Mouse (Mus musculus): ENCODE measurements at regions not wholly inside any gene's neighbourhood (a gene's known extent, or its start where the extent isn't known, plus 50 kb on each side); places are given as distances from the start of the nearest gene placed in this dataset.

DNA sequence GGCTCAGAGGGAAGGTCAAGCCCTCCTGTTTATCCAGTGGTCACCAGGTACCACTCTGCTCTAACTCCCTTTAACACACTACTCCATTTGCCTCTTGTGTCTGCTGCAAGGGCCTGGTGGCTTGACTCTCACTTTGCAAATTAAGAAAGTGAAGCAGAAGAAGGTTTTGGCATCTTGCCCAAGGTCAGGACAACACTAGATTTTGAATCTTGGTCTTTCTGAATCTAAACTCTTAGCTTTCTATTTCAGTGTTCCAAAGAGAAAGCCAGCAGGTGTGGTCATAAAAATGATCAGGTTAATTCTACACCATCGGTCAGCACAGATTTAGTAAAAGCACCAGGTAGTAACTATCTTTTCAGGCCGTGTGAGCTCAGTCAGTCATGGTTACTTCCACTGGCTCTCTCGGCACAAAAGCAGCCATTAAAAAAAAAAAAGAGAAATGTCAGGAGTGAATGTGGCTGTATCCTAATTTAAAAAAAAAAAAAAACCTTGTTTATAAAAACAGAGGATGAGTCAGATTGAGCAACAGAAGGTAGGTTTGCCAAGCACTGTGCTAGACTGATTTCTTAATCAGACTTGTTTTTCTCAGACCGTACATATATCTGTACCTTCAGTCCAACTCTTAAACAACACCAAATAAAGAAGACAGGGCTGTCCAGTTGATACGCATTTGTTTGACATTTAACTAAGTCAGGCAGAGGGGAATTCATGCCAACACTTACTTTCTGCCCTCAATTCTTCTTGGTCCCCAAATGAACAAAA is 403.6 kb upstream of the Rgma start:
- H3K4me1 ChIP-seq (ENCODE audit: control insufficient read depth, insufficient read depth, low read length): no peaks in the 10 kb centered on the region
- H3K4me3 ChIP-seq (ENCODE audit: insufficient read depth, low read length): no peak overlapping the region
- H3K27ac ChIP-seq (ENCODE audit: insufficient read depth, low read depth, low read length): no peak overlapping the region
- TF ChIP-seq POLR2A (IDR thresholded peaks at IDR 0.05; ENCODE audit: borderline replicate concordance, low read depth, low read length) (no peak), CTCF (IDR thresholded peaks at IDR 0.05; ENCODE audit: low read depth, low read length) (no peak)

DNA sequence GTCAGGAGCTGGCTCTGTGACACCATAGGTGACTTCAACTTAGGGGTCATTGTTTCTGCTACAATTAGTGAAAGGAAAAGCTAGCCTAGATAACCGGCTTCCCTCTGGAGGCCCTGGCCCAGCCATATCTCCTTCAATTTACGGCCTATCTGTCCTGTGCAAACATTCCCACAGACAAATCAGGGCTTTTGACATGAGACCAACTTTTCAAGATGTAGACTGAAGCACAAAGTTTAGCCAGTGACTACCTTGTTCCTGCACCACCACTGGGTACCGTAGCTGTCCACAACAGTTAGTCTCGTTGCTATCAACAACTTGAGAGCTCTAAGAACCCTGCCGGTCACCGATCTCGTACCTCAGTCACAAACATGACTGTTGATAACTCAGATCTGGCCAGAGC is 402.9 kb upstream of the Rgma start:
- no peak overlapping the region for H3K4me3 ChIP-seq (ENCODE audit: insufficient read depth, low read length)
- no peak overlapping the region for H3K27ac ChIP-seq (ENCODE audit: insufficient read depth, low read depth, low read length)
- TF ChIP-seq POLR2A (IDR thresholded peaks at IDR 0.05; ENCODE audit: borderline replicate concordance, low read depth, low read length) (no peak), CTCF (IDR thresholded peaks at IDR 0.05; ENCODE audit: low read depth, low read length) (no peak)
- no peaks in the 10 kb centered on the region for H3K4me1 ChIP-seq (ENCODE audit: control insufficient read depth, insufficient read depth, low read length)

DNA sequence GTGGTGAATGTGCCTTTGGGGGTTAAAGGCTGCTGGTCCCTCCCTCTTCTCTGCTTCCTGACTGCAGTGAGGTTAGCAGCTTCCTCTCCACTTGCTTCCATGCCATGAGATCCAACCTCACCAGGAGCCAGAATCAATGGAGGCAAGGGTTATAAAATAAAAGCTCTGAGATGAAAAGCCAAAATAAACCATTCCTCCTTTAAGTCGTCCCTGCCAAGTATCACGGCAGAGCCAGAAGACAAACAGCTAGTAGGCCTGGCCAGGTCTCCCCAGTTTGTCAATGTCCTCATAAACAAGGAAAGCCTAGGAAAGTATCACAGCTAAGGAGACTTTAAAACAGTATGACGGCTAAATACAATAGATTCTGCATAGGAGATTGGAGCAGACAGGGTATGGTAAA is 401.5 kb upstream of the Rgma start:
- TF ChIP-seq CTCF (IDR thresholded peaks at IDR 0.05; ENCODE audit: low read depth, low read length): no peak
- no peak for TF ChIP-seq POLR2A (IDR thresholded peaks at IDR 0.05; ENCODE audit: borderline replicate concordance, low read depth, low read length)
- Histone ChIP-seq H3K4me1 (ENCODE audit: control insufficient read depth, insufficient read depth, low read length) (no peaks in the 10 kb centered on the region), H3K4me3 (ENCODE audit: insufficient read depth, low read length) (no peak overlapping the region), H3K27ac (ENCODE audit: insufficient read depth, low read depth, low read length) (no peak overlapping the region)

DNA sequence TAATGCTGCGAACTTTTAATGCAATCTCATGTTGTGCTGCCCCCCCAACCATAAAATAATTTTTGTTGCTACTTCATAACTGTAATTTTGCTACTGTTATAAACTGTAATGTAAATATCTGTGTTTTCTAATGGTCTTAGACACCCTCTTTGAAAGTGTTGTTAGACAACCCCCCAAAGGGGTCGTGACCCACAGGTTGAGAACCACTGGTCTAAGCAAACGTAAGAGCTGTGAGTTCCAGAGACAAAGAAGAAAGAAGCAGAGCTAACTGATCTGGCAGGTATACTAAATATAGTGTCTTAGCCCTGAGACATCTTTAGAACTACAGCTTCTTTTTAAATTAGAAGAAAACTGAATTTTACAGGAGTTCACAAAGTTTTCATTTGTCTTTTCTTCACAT is 400.9 kb upstream of the Rgma start:
- Histone ChIP-seq H3K4me3 (ENCODE audit: insufficient read depth, low read length) (no peak overlapping the region), H3K4me1 (ENCODE audit: control insufficient read depth, insufficient read depth, low read length) (no peaks in the 10 kb centered on the region), H3K27ac (ENCODE audit: insufficient read depth, low read depth, low read length) (no peak overlapping the region)
- TF ChIP-seq POLR2A (IDR thresholded peaks at IDR 0.05; ENCODE audit: borderline replicate concordance, low read depth, low read length) (no peak), CTCF (IDR thresholded peaks at IDR 0.05; ENCODE audit: low read depth, low read length) (no peak)

DNA sequence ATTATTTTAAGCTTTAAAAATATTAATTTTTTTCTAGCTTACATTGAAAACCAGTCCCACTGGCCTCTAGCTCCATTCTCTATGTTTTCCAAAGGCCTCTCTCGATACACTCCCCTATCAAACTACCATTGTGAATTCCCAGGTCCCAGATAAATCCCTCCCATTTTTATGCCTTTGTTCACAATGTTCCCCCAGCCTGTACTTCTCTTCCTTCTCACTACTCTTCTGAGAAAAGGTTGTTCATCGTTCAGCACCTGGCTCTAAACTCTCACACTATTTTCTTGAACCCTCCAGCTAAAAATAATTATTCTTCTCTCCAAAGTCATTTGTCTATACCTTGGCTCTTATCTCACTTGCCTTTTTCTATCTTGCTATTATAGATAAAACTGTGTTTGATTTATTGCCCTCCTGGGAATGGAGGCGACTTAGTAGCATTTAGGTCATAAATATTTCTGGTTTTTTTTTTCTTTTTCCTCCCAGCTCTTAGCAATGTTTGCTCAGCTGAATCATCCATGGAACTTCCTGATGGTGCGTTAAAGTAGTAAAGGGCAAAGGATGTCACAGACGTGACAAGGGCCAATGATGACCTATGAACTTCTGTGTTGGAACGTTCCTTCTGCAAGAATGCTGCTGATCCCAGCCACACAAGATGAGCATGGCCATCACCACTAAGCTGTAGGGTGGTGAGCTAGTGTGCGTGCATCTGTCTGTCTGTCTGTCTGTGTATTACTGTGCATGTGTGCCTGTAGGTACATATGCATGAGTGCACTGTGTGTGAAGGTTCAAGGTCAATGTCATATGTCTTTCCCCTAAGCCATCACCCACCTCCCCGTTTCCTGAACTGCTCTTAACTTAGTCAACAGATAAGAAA is 384.5 kb upstream of the Rgma start:
- TF ChIP-seq CTCF (IDR thresholded peaks at IDR 0.05; ENCODE audit: low read depth, low read length) (no peak), POLR2A (IDR thresholded peaks at IDR 0.05; ENCODE audit: borderline replicate concordance, low read depth, low read length) (no peak)
- Histone ChIP-seq H3K4me1 (ENCODE audit: control insufficient read depth, insufficient read depth, low read length) (no peaks in the 10 kb centered on the region), H3K4me3 (ENCODE audit: insufficient read depth, low read length) (no peak overlapping the region), H3K27ac (ENCODE audit: insufficient read depth, low read depth, low read length) (no peak overlapping the region)

DNA sequence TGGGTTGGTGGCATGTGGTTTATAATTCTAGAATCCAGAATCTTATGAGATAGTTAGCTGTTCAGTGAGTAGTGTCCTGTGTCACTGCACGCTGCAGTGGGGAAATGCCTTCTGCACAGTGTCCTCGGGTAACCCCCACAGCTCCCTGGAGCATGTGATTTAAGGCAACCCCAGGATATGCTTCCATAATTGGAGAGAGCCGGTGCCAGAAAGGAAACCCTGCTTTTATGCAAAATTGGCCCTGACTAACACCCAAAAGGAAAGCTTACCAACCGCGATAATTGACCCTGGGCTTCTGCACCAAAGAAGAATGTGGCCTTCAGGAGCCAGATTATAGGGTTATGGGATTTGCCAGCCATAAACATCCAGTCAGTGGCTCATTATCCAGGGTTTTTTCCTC is 376.9 kb upstream of the Rgma start:
- H3K4me1 ChIP-seq (ENCODE audit: control insufficient read depth, insufficient read depth, low read length): no peaks in the 10 kb centered on the region
- H3K4me3 ChIP-seq (ENCODE audit: insufficient read depth, low read length): no peak overlapping the region
- no peak for TF ChIP-seq POLR2A (IDR thresholded peaks at IDR 0.05; ENCODE audit: borderline replicate concordance, low read depth, low read length)
- no peak for TF ChIP-seq CTCF (IDR thresholded peaks at IDR 0.05; ENCODE audit: low read depth, low read length)
- no peak overlapping the region for H3K27ac ChIP-seq (ENCODE audit: insufficient read depth, low read depth, low read length)

DNA sequence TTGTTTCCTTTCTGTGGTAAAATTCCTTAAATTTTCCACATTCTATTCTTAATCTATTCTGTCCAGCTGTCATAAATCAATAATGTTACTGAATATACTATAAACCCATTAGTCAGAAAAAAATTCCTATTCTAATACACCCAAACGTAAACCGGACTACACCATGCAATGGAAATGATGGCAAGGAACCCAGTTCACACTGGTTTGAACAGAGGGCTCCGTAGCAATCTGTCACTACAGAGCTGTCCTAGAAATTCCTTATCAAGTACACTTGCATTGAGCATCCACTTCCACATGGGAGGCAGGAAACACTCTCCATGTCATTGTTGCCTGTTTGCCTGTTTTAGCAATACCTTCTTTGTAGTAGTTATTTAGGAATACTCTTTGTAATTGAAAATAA is 356.2 kb upstream of the Rgma start:
- TF ChIP-seq POLR2A (IDR thresholded peaks at IDR 0.05; ENCODE audit: borderline replicate concordance, low read depth, low read length): no peak
- TF ChIP-seq CTCF (IDR thresholded peaks at IDR 0.05; ENCODE audit: low read depth, low read length): no peak
- H3K27ac ChIP-seq (ENCODE audit: insufficient read depth, low read depth, low read length): no peak overlapping the region

DNA sequence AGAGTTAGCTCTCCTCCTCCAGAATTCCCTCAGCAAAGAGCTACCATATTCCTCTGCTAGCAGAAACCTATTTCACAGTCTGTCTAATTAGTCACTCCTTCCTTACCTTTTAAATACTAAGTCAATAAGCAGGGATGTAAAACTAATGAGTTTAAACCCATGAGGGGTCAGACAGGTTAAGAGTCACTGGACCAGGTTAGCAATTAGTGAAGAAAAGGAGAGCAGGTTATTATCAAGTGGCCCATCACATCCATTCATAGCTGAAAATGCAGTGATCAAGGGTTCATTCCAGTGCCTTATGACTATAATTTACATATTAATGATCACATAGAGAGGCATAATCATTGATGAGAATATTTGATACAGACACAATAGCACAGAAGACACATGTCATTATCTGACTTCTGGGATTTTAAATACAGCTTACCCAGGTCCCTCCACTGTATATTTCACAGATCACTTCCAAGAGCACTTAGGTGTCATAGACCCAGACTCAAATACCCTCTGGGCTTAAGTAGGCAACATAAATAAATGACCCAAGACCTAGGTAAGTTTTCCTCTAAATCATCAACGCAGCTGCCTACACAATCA is 355.4 kb upstream of the Rgma start:
- Histone ChIP-seq H3K27ac (ENCODE audit: insufficient read depth, low read depth, low read length) (no peak overlapping the region), H3K4me1 (ENCODE audit: control insufficient read depth, insufficient read depth, low read length) (no peaks in the 10 kb centered on the region), H3K4me3 (ENCODE audit: insufficient read depth, low read length) (no peak overlapping the region)
- TF ChIP-seq POLR2A (IDR thresholded peaks at IDR 0.05; ENCODE audit: borderline replicate concordance, low read depth, low read length) (no peak), CTCF (IDR thresholded peaks at IDR 0.05; ENCODE audit: low read depth, low read length) (no peak)

More for the DNA sequence above, 356.2 kb upstream of the Rgma start:
- no peaks in the 10 kb centered on the region for H3K4me1 ChIP-seq (ENCODE audit: control insufficient read depth, insufficient read depth, low read length)
- no peak overlapping the region for H3K4me3 ChIP-seq (ENCODE audit: insufficient read depth, low read length)

DNA sequence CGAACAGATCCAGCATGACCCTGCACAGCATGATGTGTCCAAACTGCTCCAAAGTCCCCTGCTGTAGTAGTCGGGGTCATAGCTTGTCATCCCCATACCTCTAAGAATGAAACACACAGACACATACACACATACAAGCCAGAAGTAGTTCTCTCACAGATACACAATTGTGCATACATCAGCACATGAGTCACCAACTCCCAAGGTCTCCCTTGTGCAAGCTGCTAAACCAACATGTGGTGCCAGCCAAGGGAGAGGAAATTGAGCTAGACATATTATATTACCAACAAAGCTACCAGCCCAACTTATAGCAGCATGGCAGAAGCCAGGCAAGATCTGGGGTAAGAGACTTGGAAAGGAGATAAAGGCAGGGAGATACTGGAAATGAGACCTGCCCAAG is 353.5 kb upstream of the Rgma start:
- Histone ChIP-seq H3K4me1 (ENCODE audit: control insufficient read depth, insufficient read depth, low read length) (no peaks in the 10 kb centered on the region), H3K4me3 (ENCODE audit: insufficient read depth, low read length) (no peak overlapping the region), H3K27ac (ENCODE audit: insufficient read depth, low read depth, low read length) (no peak overlapping the region)
- no peak for TF ChIP-seq CTCF (IDR thresholded peaks at IDR 0.05; ENCODE audit: low read depth, low read length)

DNA sequence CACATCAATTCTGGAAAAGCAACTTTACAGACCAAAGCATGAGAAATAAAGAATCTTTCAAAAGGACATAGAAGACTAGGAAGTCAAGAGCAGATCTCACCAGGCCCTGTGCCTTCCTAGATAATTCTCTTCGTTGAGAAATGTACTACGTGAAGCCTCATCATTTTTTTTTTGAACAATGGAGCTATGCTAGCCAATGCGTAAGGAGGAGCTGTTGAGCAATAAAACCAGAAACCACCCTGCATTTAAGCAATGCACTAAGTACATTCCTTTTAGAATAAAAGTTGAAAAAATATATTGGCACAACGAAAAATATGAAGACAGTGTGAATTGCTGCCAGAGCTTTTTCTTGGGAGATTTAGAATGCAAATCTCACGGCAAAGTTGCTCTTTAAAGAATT is 349.7 kb upstream of the Rgma start:
- Histone ChIP-seq H3K4me3 (ENCODE audit: insufficient read depth, low read length) (no peak overlapping the region), H3K27ac (ENCODE audit: insufficient read depth, low read depth, low read length) (no peak overlapping the region), H3K4me1 (ENCODE audit: control insufficient read depth, insufficient read depth, low read length) (no peaks in the 10 kb centered on the region)
- TF ChIP-seq POLR2A (IDR thresholded peaks at IDR 0.05; ENCODE audit: borderline replicate concordance, low read depth, low read length) (no peak), CTCF (IDR thresholded peaks at IDR 0.05; ENCODE audit: low read depth, low read length) (no peak)
